Mouse (Mus musculus) MEL (cell line): ENCODE results near the gene Zic1. TPM values are rescaled to one million over a fixed set of nuclear protein-coding genes. Genes with fewer than 3 reads are reported as not detected.

ENCODE experiments used
- DNase-seq: peaks from one replicate; pipeline ENCODE4 v3.0.0; 2011; ENCODE audit warnings: low read depth, low spot score
- H3K27ac ChIP-seq: 2 replicates; pipeline ENCODE4 v1.5.1; 2012; ENCODE audit warnings: low read depth, mild to moderate bottlenecking, control low read depth, low read length, moderate library complexity; ENCODE audit not compliant: control insufficient read depth
- H3K27me3 ChIP-seq, 2 experiments: fragments of 150-350 bp in 1 of 2; sonication (generic) in 1 of 2; 2 replicates each; pipeline ENCODE4 v1.6.1; 2012; ENCODE audit warnings: low read length in 2 of 2, mild to moderate bottlenecking in 2 of 2, improper control_type of control experiment in 1 of 2, moderate library complexity in 1 of 2; ENCODE audit not compliant: insufficient read depth in 2 of 2, control insufficient read depth in 1 of 2
- H3K36me3 ChIP-seq, 2 experiments: 2 replicates each; pipeline ENCODE4 v1.6.1; 2012 to 2014; ENCODE audit warnings: low read length in 2 of 2, improper control_type of control experiment in 1 of 2, inconsistent platforms in 1 of 2, mild to moderate bottlenecking in 1 of 2; ENCODE audit not compliant: insufficient read depth in 2 of 2, control insufficient read depth in 1 of 2
- H3K4me1 ChIP-seq, 2 experiments: fragments of 150-350 bp in 1 of 2; sonication (generic) in 1 of 2; 2 replicates each; pipeline ENCODE4 v1.6.1; 2012; ENCODE audit warnings: low read length in 2 of 2, improper control_type of control experiment in 1 of 2, mild to moderate bottlenecking in 1 of 2; ENCODE audit not compliant: insufficient read depth in 2 of 2, control insufficient read depth in 1 of 2
- H3K4me3 ChIP-seq, 2 experiments: fragments of 150-350 bp in 1 of 2; sonication (generic) in 1 of 2; 2 replicates each; pipeline ENCODE4 v1.5.1; 2012; ENCODE audit warnings: low read depth in 2 of 2, low read length in 2 of 2, mild to moderate bottlenecking in 2 of 2, moderate library complexity in 2 of 2, control low read depth in 1 of 2, improper control_type of control experiment in 1 of 2; ENCODE audit not compliant: control insufficient read depth in 1 of 2, insufficient read depth in 1 of 2
- H3K79me2 ChIP-seq: 2 replicates; pipeline ENCODE4 v1.6.1; 2012; ENCODE audit warnings: mild to moderate bottlenecking, low read length, moderate library complexity; ENCODE audit not compliant: control insufficient read depth, poor library complexity, insufficient read depth
- H3K9ac ChIP-seq: 2 replicates; pipeline ENCODE4 v1.6.1; 2012; ENCODE audit warnings: low read depth, mild to moderate bottlenecking, control low read depth, low read length, moderate library complexity; ENCODE audit not compliant: control insufficient read depth, poor library complexity, severe bottlenecking
- H3K9me3 ChIP-seq: fragments of 150-350 bp; sonication (generic); replicated peaks from 2 replicates; pipeline ENCODE4 v1.6.1; 2012; ENCODE audit warnings: mild to moderate bottlenecking, low read length, improper control_type of control experiment, moderate library complexity; ENCODE audit not compliant: insufficient read depth
- BHLHE40 ChIP-seq: IDR thresholded peaks from 2 replicates; pipeline ENCODE4 v1.6.1; 2012; ENCODE audit warnings: low read depth, mild to moderate bottlenecking, inconsistent platforms, low read length, improper control_type of control experiment, borderline replicate concordance
- CHD1 ChIP-seq: IDR thresholded peaks from 2 replicates; pipeline ENCODE4 v1.6.1; 2012; ENCODE audit warnings: low read depth, mild to moderate bottlenecking, inconsistent platforms, low read length, improper control_type of control experiment
- CHD2 ChIP-seq: IDR thresholded peaks from 2 replicates; pipeline ENCODE4 v1.6.1; 2011; ENCODE audit warnings: low read length, improper control_type of control experiment
- ELF1 ChIP-seq: IDR thresholded peaks from 2 replicates; pipeline ENCODE4 v1.6.1; 2014; ENCODE audit warnings: low read depth, mild to moderate bottlenecking, inconsistent platforms, low read length, improper control_type of control experiment, moderate library complexity
- EP300 ChIP-seq, 2 experiments: IDR thresholded peaks; 2 replicates each; pipeline ENCODE4 v1.6.1; 2011; ENCODE audit warnings: improper control_type of control experiment in 2 of 2, low read length in 2 of 2, low read depth in 1 of 2, mild to moderate bottlenecking in 1 of 2
- GATA1 ChIP-seq: IDR thresholded peaks from 2 replicates; pipeline ENCODE4 v1.6.1; 2011; ENCODE audit warnings: low read depth, low read length, improper control_type of control experiment
- HCFC1 ChIP-seq: IDR thresholded peaks from 2 replicates; pipeline ENCODE4 v1.6.1; 2012; ENCODE audit warnings: low read depth, mild to moderate bottlenecking, inconsistent platforms, low read length, improper control_type of control experiment, moderate library complexity
- MAX ChIP-seq: IDR thresholded peaks from 2 replicates; pipeline ENCODE4 v1.6.1; 2011; ENCODE audit warnings: low read length, improper control_type of control experiment
- NELFE ChIP-seq: IDR thresholded peaks from 2 replicates; pipeline ENCODE4 v1.6.1; 2011; ENCODE audit warnings: low read depth, low read length, improper control_type of control experiment
- POLR2A ChIP-seq, 2 experiments: IDR thresholded peaks; 2 replicates each; pipeline ENCODE4 v1.6.1; 2011 to 2012; ENCODE audit warnings: low read length in 2 of 2, mild to moderate bottlenecking in 2 of 2, control low read depth in 1 of 2, improper control_type of control experiment in 1 of 2, low read depth in 1 of 2, moderate library complexity in 1 of 2; ENCODE audit not compliant: control insufficient read depth in 1 of 2, insufficient read depth in 1 of 2, poor library complexity in 1 of 2
- RAD21 ChIP-seq: IDR thresholded peaks from 2 replicates; pipeline ENCODE4 v1.6.1; 2011; ENCODE audit warnings: mild to moderate bottlenecking, low read depth, low read length, improper control_type of control experiment
- RCOR1 ChIP-seq: IDR thresholded peaks from 2 replicates; pipeline ENCODE4 v1.6.1; 2012; ENCODE audit warnings: low read depth, mild to moderate bottlenecking, inconsistent platforms, low read length, improper control_type of control experiment
- SIN3A ChIP-seq: IDR thresholded peaks from 2 replicates; pipeline ENCODE4 v1.6.1; 2012; ENCODE audit warnings: low read length, improper control_type of control experiment, inconsistent platforms
- TAL1 ChIP-seq: IDR thresholded peaks from 2 replicates; pipeline ENCODE4 v1.6.1; 2012; ENCODE audit warnings: mild to moderate bottlenecking, inconsistent platforms, low read length, moderate library complexity, mixed read lengths
- TBP ChIP-seq: IDR thresholded peaks from 2 replicates; pipeline ENCODE4 v1.8.0; 2011; ENCODE audit warnings: low read depth, low read length, improper control_type of control experiment
- TCF12 ChIP-seq: IDR thresholded peaks from 2 replicates; pipeline ENCODE4 v1.6.1; 2014; ENCODE audit warnings: low read depth, mild to moderate bottlenecking, inconsistent platforms, low read length, improper control_type of control experiment, moderate library complexity
- ZMIZ1 ChIP-seq: IDR thresholded peaks from 2 replicates; pipeline ENCODE4 v1.6.1; 2012; ENCODE audit warnings: low read depth, mild to moderate bottlenecking, inconsistent platforms, low read length, improper control_type of control experiment, moderate library complexity
- ZNF384 ChIP-seq: IDR thresholded peaks from 2 replicates; pipeline ENCODE4 v1.6.1; 2012; ENCODE audit warnings: low read depth, mild to moderate bottlenecking, inconsistent platforms, low read length, improper control_type of control experiment
- polyA plus RNA-seq, 2 experiments: library from polyadenylated mRNA; stranded (reverse) in 1 of 2; unstranded in 1 of 2; fragments of >175 nt in 1 of 2; fragments of >200 nt in 1 of 2; gene quantifications; 2 replicates each; pipeline versions ENCODE4 v1.2.1 to v1.2.4; 2012; ENCODE audit warnings: low replicate concordance in 2 of 2, low read depth in 1 of 2; ENCODE audit not compliant: insufficient read length in 2 of 2, insufficient read depth in 1 of 2, missing spikeins in 1 of 2
- total RNA-seq: library from RNA; depleted of rRNA; stranded (reverse); fragments of 300-350 nt; gene quantifications from 2 replicates; pipeline ENCODE4 v1.2.3, GENCODE M21; 2012

Gene Zic1
- total and polyA plus RNA-seq, 3 experiments, result not detected

DNA sequence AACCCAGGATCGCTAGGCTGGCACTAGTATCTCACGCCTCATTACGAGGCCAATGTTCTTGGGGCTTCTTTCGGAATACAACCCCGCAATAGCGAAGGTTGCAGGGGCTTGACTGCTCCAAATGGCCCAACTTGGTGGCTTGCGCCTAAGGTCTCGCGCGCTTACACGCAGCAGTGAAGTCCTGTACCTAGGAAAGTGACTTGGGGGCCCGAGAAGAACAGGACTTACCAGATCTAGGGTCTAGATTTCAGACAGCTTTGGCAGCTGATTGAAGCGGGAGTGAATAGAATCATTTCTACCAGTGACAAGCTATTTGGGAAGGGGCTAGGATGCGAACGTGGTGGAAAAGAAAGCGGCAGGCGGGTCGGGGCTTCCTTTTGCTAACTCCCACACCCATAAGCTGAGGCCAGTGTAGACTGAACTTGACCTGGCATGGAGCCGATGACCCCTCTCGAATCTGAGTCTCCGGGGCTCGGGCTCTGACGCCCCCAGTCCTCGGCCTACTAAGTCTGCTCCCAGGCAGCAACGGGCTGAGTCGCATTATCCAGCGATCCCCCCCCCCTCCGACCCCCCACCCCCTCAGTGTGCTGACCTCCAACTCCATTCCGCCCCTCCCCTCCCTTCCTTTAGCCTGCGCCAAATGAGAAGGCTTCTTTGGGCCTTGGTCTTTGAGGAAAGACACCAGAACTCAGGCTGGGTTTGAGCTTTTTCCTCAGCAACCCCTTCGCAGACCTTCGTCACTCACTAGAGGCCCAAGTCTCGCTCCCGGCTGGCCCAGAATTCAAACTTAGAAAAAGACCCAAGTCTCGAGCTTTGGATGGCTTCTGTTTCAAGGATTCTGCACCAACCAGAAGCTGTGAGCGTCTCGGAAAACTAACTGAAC is 11.8 kb downstream of the Zic1 start:
- no peak for DNase-seq
- no peaks in the 10 kb centered on the region for H3K4me1 ChIP-seq
- H3K79me2 ChIP-seq, result no peaks in the 10 kb centered on the region
- no peak overlapping the region for H3K27ac ChIP-seq
- TF ChIP-seq EP300 (IDR thresholded peaks at IDR 0.05; ENCODE audit: low read depth in 1 of 2, low read length in 2 of 2), result no peak
- TF ChIP-seq CHD2, result no peak
- TF ChIP-seq TAL1, result no peak
- TF ChIP-seq GATA1, result no peak
- no peak for TF ChIP-seq ELF1
- TF ChIP-seq SIN3A, result no peak
- no peak for TF ChIP-seq POLR2A (IDR thresholded peaks at IDR 0.05; ENCODE audit: control insufficient read depth in 1 of 2, insufficient read depth in 1 of 2, low read depth in 1 of 2, low read length in 2 of 2, poor library complexity in 1 of 2)
- TF ChIP-seq BHLHE40, result no peak
- no peak for TF ChIP-seq HCFC1
- no peak for TF ChIP-seq ZMIZ1
- TF ChIP-seq ZNF384, result no peak
- TF ChIP-seq RCOR1, result no peak
- no peak for TF ChIP-seq TCF12
- no peak for TF ChIP-seq CHD1
- H3K9me3 ChIP-seq, result no peaks in the 10 kb centered on the region
- H3K4me3 ChIP-seq, result no peak overlapping the region
- H3K9ac ChIP-seq, result no peak overlapping the region
- H3K36me3 ChIP-seq, result no peaks in the 10 kb centered on the region
- no peaks in the 10 kb centered on the region for H3K27me3 ChIP-seq

- no peaks in the 10 kb centered on the region for H3K79me2 ChIP-seq
- no peaks in the 10 kb centered on the region for H3K9me3 ChIP-seq
- H3K9ac ChIP-seq, result no peak overlapping the region
- no peak for DNase-seq
- TF ChIP-seq NELFE, result no peak
- no peak for TF ChIP-seq MAX
- no peak for TF ChIP-seq POLR2A (IDR thresholded peaks at IDR 0.05; ENCODE audit: control insufficient read depth in 1 of 2, insufficient read depth in 1 of 2, low read depth in 1 of 2, low read length in 2 of 2, poor library complexity in 1 of 2)
- no peak for TF ChIP-seq TBP
- no peak for TF ChIP-seq EP300 (IDR thresholded peaks at IDR 0.05; ENCODE audit: low read depth in 1 of 2, low read length in 2 of 2)
- TF ChIP-seq TCF12, result no peak
- no peak for TF ChIP-seq RAD21
- no peaks in the 10 kb centered on the region for H3K36me3 ChIP-seq
- no peaks in the 10 kb centered on the region for H3K27me3 ChIP-seq
- H3K27ac ChIP-seq, result no peak overlapping the region
- H3K4me1 ChIP-seq, result no peaks in the 10 kb centered on the region
- no peak overlapping the region for H3K4me3 ChIP-seq
These were observed 12.8 kb downstream of the Zic1 start for GRCm38 (mm10) chr9:91352786-91353185.
